Mouse (Mus musculus): Measurements from ENCODE around the gene Cd300ld3. TPM values are rescaled to one million over a fixed set of nuclear protein-coding genes. Genes with fewer than 3 reads are reported as not detected.
"Not testable (repeated sequence)": the region's sequence is repeated elsewhere in the genome, so short reads cannot be mapped to it uniquely, and the experiment has no call there.

Gene Cd300ld3
- polyA plus RNA-seq, 1 experiment from 2014 or later, result not detected

GRCm38 (mm10) chr11:115037669-115038068, 10.5 kb downstream of the Cd300ld3 start, which contains the start of gene Cd300ld5:
Cd300ld5 (minus strand) TSS chr11:115037769.
- not testable (repeated sequence) for H3K4me2 ChIP-seq (ENCODE audit: low read length); H3K4me1 ChIP-seq (replicated peaks; ENCODE audit: control insufficient read depth, insufficient read depth, low read length); H3K36me3 ChIP-seq (ENCODE audit: control insufficient read depth, insufficient read depth, low read length); ATAC-seq (replicated peaks; ENCODE audit: low FRiP score, low TSS enrichment, low read depth); H3K27me3 ChIP-seq (replicated peaks; ENCODE audit: control insufficient read depth, insufficient read depth, low read length); H3K9me3 ChIP-seq (ENCODE audit: control insufficient read depth, low read length); H3K9ac ChIP-seq (ENCODE audit: low read length); H3K4me3 ChIP-seq (ENCODE audit: low read depth, low read length); H3K27ac ChIP-seq (ENCODE audit: low read depth); DNase-seq (ENCODE audit: low spot score)
- no CpG with 5 or more reads among the region's 6 CpGs for WGBS

- H3K27me3 ChIP-seq (replicated peaks; ENCODE audit: control insufficient read depth, insufficient read depth, low read length); DNase-seq (ENCODE audit: low spot score); ATAC-seq (replicated peaks; ENCODE audit: low FRiP score, low TSS enrichment, low read depth); H3K9ac ChIP-seq (ENCODE audit: low read length); H3K36me3 ChIP-seq (ENCODE audit: control insufficient read depth, insufficient read depth, low read length); H3K4me2 ChIP-seq (ENCODE audit: low read length); H3K4me3 ChIP-seq (ENCODE audit: low read depth, low read length); H3K4me1 ChIP-seq (replicated peaks; ENCODE audit: control insufficient read depth, insufficient read depth, low read length); H3K27ac ChIP-seq (ENCODE audit: low read depth); H3K9me3 ChIP-seq (ENCODE audit: control insufficient read depth, low read length): not testable (repeated sequence)
- no CpG with 5 or more reads among the region's 6 CpGs for WGBS
Measured at GRCm38 (mm10) chr11:115026912-115027311, 21.3 kb downstream of the Cd300ld3 start, which contains the start of gene Cd300ld4. Cd300ld4 (minus strand) TSS chr11:115027012.

- H3K9ac ChIP-seq (ENCODE audit: low read length); H3K9me3 ChIP-seq (ENCODE audit: control insufficient read depth, low read length); H3K27me3 ChIP-seq (replicated peaks; ENCODE audit: control insufficient read depth, insufficient read depth, low read length); H3K36me3 ChIP-seq (ENCODE audit: control insufficient read depth, insufficient read depth, low read length); H3K4me3 ChIP-seq (ENCODE audit: low read depth, low read length); H3K4me2 ChIP-seq (ENCODE audit: low read length); DNase-seq (ENCODE audit: low spot score); H3K27ac ChIP-seq (ENCODE audit: low read depth); H3K4me1 ChIP-seq (replicated peaks; ENCODE audit: control insufficient read depth, insufficient read depth, low read length); ATAC-seq (replicated peaks; ENCODE audit: low FRiP score, low TSS enrichment, low read depth): not testable (repeated sequence)
- WGBS, result no CpG with 5 or more reads among the region's 7 CpGs
Measured at GRCm38 (mm10) chr11:115016093-115016492, 32.1 kb downstream of the Cd300ld3 start, which contains the start of gene Cd300ld2. Cd300ld2 (minus strand) TSS chr11:115016193.

GRCm38 (mm10) chr11:115004070-115004469, 44.1 kb downstream of the Cd300ld3 start:
- Histone ChIP-seq H3K4me1 (replicated peaks; ENCODE audit: control insufficient read depth, insufficient read depth, low read length) (no peaks in the 10 kb centered on the region), H3K27me3 (replicated peaks; ENCODE audit: control insufficient read depth, insufficient read depth, low read length) (no peaks in the 10 kb centered on the region), H3K4me2 (ENCODE audit: low read length) (no peak overlapping the region), H3K4me3 (ENCODE audit: low read depth, low read length) (no peak overlapping the region), H3K9me3 (ENCODE audit: control insufficient read depth, low read length) (no peaks in the 10 kb centered on the region), H3K27ac (ENCODE audit: low read depth) (no peak overlapping the region), H3K36me3 (ENCODE audit: control insufficient read depth, insufficient read depth, low read length) (no peaks in the 10 kb centered on the region), H3K9ac (ENCODE audit: low read length) (no peak overlapping the region)
- ATAC-seq (replicated peaks; ENCODE audit: low FRiP score, low TSS enrichment, low read depth), result no peak
- DNase-seq (ENCODE audit: low spot score), result no peak
- WGBS, result 80% methylated on average over 5 of the region's 5 CpGs

GRCm38 (mm10) chr11:115001474-115002040, 46.7 kb downstream of the Cd300ld3 start, which contains the start of gene Cd300c2:
Cd300c2 (minus strand) TSS chr11:115001880.
- Histone ChIP-seq H3K36me3 (ENCODE audit: control insufficient read depth, insufficient read depth, low read length) (no peaks in the 10 kb centered on the region), H3K9me3 (ENCODE audit: control insufficient read depth, low read length) (no peaks in the 10 kb centered on the region), H3K9ac (ENCODE audit: low read length) (no peak within 1 kb of the TSS), H3K4me2 (ENCODE audit: low read length) (no peak within 1 kb of the TSS), H3K4me3 (ENCODE audit: low read depth, low read length) (no peak within 1 kb of the TSS), H3K4me1 (replicated peaks; ENCODE audit: control insufficient read depth, insufficient read depth, low read length) (no peaks in the 10 kb centered on the region), H3K27ac (ENCODE audit: low read depth) (no peak within 1 kb of the TSS), H3K27me3 (replicated peaks; ENCODE audit: control insufficient read depth, insufficient read depth, low read length) (no peaks in the 10 kb centered on the region)
- 83% methylated on average over 7 of the region's 7 CpGs for WGBS
- DNase-seq (ENCODE audit: low spot score) (no peak), ATAC-seq (replicated peaks; ENCODE audit: low FRiP score, low TSS enrichment, low read depth) (no peak)

Other genes starting within 250 kb of the Cd300ld3 start
- 0.16 TPM in 1 of 2 replicates, not detected in the other for gene Gpr142, start 249.5 kb downstream of the Cd300ld3 start, polyA plus RNA-seq (2014; fragmentation: Nextera tagmentation; extraction: Ambion mirVana)
- 21.8 and 23.6 TPM in 2 replicates for gene Gprc5c, start 197.3 kb downstream of the Cd300ld3 start, polyA plus RNA-seq (2014; fragmentation: Nextera tagmentation; extraction: Ambion mirVana)
- gene Cd300a, start 158.4 kb downstream of the Cd300ld3 start, polyA plus RNA-seq (2014; fragmentation: Nextera tagmentation; extraction: Ambion mirVana), result 0.89 and 1.3 TPM in 2 replicates
- gene Cd300lb, start 114.0 kb downstream of the Cd300ld3 start, polyA plus RNA-seq (2014; fragmentation: Nextera tagmentation; extraction: Ambion mirVana), result 0.20 and 0.36 TPM in 2 replicates
- gene Cd300c, start 79.3 kb downstream of the Cd300ld3 start, polyA plus RNA-seq (2014; fragmentation: Nextera tagmentation; extraction: Ambion mirVana), result not detected in 2 replicates
- 0.13 and 0.15 TPM in 2 replicates for gene Cd300ld, start 58.5 kb downstream of the Cd300ld3 start, polyA plus RNA-seq (2014; fragmentation: Nextera tagmentation; extraction: Ambion mirVana)
- gene Cd300c2, start 46.5 kb downstream of the Cd300ld3 start, polyA plus RNA-seq (2014; fragmentation: Nextera tagmentation; extraction: Ambion mirVana), result 1.7 and 3.0 TPM in 2 replicates
- gene Cd300ld2, start 32.2 kb downstream of the Cd300ld3 start, polyA plus RNA-seq (2014; fragmentation: Nextera tagmentation; extraction: Ambion mirVana), result not detected in 2 replicates
- gene Cd300ld4, start 21.4 kb downstream of the Cd300ld3 start, polyA plus RNA-seq (2014; fragmentation: Nextera tagmentation; extraction: Ambion mirVana), result not detected in 2 replicates
- not detected in 2 replicates for gene Cd300ld5, start 10.6 kb downstream of the Cd300ld3 start, polyA plus RNA-seq (2014; fragmentation: Nextera tagmentation; extraction: Ambion mirVana)
- gene Cd300e, start 13.8 kb upstream of the Cd300ld3 start, polyA plus RNA-seq (2014; fragmentation: Nextera tagmentation; extraction: Ambion mirVana), result 0.08 and 0.19 TPM in 2 replicates
- gene Rab37, start 43.0 kb upstream of the Cd300ld3 start, polyA plus RNA-seq (2014; fragmentation: Nextera tagmentation; extraction: Ambion mirVana), result 3.3 and 5.0 TPM in 2 replicates
- 0.27 and 1.0 TPM in 2 replicates for gene Cd300lf, start 85.6 kb upstream of the Cd300ld3 start, polyA plus RNA-seq (2014; fragmentation: Nextera tagmentation; extraction: Ambion mirVana)
- 157 and 165 TPM in 2 replicates for gene Slc9a3r1, start 114.9 kb upstream of the Cd300ld3 start, polyA plus RNA-seq (2014; fragmentation: Nextera tagmentation; extraction: Ambion mirVana)
- 7.0 and 8.3 TPM in 2 replicates for gene Tmem104, start 139.1 kb upstream of the Cd300ld3 start, polyA plus RNA-seq (2014; fragmentation: Nextera tagmentation; extraction: Ambion mirVana)
- 16.4 and 16.7 TPM in 2 replicates for gene Nat9, start 139.4 kb upstream of the Cd300ld3 start, polyA plus RNA-seq (2014; fragmentation: Nextera tagmentation; extraction: Ambion mirVana)
- gene Grin2c, start 218.8 kb upstream of the Cd300ld3 start, polyA plus RNA-seq (2014; fragmentation: Nextera tagmentation; extraction: Ambion mirVana), result not detected in 2 replicates
- 11.3 and 14.2 TPM in 2 replicates for gene Fdxr, start 228.6 kb upstream of the Cd300ld3 start, polyA plus RNA-seq (2014; fragmentation: Nextera tagmentation; extraction: Ambion mirVana)
- 1.4 and 1.6 TPM in 2 replicates for gene Fads6, start 249.3 kb upstream of the Cd300ld3 start, polyA plus RNA-seq (2014; fragmentation: Nextera tagmentation; extraction: Ambion mirVana)

Data from intestine, embryonic 14.5 days (tissue).